Mouse (Mus musculus) frontal cortex, postnatal 36 days (tissue): Measurements from ENCODE around the gene Ascl3.

ENCODE experiments used
- DNase-seq, 2 experiments: peaks; one replicate each; pipeline ENCODE4 v3.0.0; 2022; ENCODE audit warnings: low spot score in 2 of 2

Ascl3 gene

DNA sequence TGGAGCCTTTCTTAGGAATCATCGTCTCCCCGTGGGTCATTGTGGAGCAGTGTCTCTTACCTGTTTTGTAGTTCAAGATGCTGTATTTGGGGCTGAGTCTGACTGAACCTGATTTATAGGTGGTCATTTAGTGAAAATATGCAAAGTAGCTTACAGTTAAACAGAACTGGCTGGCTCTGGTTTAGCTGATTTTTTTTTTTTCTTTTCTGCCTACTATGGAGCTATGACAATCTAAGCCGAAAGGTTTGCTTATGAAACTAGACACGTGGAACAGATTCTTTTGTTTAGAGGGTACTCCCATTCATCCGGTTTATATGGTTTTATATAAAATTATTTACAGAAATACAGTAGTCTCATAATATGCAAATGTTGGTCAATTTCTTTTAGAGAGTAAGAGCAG is at the start of gene Ascl3:
TSS of gene Ascl3 (minus strand) at position 101 of the 400 bp plus-strand sequence.
- DNase-seq, result no peak

DNA sequence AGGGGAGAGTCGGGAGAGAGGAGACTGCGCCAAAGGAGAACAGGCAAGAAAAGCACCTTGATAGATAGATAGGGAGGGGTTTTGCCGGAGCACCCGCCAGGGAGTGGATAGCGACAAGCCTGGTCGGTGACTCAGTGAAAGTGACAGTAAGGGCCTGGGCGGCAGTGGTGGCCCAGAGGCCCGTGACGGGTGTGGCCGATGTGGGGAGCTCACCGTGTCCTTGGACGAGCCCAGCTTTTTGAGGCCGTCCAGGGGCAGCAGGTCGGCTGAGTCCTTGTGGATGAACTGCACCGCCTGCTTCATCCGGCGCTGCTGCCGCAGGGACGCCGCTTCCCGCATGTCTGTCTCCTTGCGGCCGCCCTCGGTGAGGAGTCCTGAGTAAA is 49.6 kb upstream of the Ascl3 start:
- DNase-seq, result no peak

DNA sequence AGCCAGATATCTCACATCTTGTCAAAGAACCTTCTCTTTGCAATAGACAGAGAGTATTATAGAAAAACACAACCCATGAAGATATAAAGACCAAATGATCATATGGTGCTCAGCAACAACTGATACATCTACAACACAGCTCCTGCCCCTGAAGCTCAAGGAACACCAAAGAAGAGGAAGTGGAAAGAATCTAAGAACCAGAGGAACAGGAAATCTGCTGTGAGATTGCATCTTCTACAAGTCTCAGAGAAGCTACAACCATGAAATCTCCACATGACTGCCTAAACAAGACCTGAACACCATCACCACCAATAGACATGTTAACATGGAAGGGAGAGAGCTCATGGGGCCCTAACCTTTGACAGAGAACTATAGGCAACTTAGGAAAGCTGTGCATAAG is 40.7 kb upstream of the Ascl3 start:
- no peak for DNase-seq

DNA sequence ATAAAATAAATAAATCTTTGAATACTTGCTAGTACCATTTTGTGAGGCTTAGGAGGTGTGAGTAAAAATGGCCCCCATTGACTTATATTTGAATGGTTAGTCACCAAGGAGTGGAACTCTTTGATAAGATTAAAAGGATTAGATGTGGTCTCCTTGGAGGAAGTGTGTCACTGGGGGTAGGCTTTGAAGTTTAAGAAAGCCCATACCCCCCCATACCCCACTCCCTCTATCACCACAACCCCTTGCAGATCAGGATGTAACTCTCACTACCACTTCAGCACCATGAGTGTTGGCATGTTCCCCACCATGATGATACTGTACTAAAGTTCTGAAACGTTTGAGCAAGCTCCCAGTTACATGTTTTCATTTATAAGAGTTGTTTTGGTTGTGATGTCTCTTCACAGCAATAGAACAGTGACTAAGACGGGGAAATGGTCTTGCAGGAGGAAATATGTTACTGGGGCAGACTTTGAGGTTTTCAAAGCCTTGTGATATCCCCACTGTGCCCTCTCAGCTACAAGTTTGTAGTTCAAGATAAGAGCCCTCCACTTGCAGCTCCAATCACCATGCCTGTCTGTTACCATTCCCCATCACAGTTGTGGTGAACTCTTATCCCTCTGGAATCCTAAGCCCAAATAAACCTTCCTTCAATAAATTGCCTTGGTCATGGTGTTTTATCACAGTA is 37.3 kb upstream of the Ascl3 start:
- DNase-seq, result no peak

DNA sequence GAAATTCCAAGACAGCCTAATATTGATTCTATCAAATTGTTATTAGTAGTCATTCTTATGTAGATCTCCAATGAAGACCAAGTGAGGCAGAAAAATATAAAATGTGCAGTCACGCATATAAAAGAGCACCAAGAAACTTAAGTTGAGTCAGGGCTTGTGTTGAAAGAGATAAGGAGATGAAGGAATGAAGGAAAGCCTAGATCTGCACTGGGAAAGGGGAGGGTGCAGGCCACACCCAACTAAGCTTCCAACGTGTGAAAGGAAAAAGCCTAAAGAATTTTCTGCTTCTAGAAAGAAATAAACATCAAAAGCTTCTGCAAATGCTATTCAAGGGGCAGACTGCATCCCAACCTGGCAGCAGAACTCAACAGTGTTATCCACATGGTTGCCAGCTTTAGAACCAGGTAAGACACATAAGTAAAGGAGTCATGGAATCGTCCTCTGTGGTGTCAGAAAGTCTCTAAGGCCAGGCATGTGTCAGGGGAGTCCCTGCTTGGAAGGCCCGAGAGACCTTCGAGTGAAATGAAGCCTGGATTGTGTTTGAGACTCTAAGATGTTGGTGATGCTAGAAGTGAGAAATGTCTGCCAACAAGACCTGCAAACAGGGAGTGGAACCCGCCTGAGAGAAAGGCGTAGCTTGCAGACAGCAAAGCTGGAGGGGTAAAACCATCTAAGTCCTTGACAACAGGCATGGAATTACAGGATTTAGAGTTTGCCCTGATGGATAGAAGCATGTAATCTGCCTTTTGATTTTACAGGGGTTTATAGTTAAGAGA is 36.2 kb upstream of the Ascl3 start:
- DNase-seq, result no peak

DNA sequence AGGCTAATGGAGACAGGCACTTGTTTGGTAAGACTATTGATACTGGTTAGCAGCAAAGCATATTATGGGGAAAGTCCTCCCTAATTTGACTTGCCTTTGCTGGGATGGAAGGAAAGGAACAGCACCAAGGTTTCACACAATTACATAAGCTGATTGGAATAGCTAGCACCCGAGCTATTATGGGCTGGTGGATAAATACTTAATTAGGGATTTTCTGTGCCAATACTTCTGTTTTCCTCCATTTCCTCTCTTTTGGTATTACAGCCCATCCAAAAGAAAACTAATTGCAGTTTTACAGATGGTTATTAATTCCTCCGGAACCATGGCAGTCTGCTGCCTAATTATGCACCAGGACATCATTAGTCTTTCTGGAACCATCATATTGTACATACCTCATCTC is 32.5 kb upstream of the Ascl3 start:
- no peak for DNase-seq

DNA sequence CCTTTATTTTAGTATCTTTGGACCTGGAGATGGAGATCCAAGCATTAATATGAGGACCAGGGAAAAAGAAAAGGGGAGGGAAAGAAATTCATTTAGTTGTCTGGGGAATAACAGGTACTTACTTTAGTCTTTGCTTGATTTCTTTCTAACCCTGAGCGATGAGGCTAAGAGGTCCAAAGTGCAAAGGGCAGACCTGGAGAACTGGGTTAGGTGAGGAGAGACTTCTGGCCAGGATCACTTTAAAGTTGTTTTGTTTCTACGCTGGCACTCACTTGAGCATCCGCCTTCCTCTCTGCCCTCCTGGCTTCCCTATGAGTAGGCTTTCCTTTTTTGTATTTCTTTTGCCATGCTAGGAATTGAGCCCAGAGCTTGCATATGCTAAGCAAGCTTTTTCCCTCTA is 24.8 kb upstream of the Ascl3 start:
- DNase-seq, result no peak

DNA sequence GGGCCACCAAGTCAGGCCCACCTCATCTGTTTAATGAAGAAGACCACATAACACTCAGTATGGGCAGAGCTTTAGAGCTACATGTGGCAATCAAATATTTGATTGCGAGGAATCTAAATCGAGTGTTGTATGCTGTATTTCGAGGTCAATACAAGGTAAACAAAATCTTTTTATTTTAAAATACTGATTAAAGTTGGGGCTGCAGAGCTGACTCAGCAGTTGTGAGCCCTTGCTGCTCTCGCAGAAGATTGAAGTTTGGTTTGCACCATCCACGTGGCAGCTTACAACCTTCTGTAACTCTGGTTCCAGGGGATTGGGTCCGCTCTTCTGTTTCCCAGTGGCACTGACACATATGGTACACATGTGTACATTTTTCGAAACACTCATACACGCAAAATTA is 22.5 kb upstream of the Ascl3 start:
- DNase-seq, result no peak

DNA sequence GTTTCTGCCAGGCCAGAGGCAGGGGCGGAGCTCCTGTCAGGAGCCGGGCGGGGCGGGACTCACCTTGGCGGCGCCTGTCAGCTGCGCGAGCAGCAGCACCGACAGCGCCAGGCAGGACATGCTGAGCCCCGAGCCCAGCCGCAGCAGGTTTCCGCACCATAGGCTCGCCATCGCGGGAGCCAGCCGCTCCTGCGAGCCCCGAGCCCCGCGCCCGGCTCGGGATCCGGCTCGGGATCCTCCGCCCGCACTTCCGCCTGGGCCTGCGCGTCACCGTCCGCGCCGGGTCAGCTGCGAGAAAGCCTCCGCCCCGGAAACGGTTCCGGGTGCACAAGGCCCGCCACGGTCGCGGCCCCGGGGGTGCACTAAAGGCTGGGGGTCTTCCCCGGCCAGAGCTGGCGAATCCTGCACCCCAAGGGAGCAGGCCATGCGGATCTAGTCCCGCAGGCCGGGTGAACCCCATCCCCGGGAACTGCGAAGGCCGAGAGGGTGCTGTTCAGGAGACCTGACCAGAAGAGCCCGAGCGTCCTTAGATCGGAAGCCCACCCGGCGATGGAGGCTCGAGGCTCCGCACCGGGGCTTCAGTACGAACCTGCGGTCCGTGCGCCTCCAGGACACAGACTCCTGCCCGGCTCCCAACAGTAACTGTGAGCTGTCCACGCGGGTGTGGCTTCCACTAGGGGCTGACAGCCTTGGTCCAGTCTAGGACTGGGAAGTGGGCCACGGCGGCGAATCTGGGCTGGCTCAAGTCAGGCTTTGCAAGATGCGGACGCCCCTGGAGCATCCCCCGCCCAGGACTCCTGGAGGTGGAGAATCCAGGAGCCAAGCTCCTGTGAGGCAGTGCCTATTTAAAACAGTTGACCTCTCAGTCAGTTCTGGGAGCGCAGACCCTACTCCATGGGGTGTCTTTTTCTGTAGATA is 20.7 kb upstream of the Ascl3 start, which contains the start of gene Tmem9b:
TSS of gene Tmem9b (minus strand) at position 868 of the 918 bp plus-strand sequence.
- DNase-seq, result peak; percentile 84 to 88

DNA sequence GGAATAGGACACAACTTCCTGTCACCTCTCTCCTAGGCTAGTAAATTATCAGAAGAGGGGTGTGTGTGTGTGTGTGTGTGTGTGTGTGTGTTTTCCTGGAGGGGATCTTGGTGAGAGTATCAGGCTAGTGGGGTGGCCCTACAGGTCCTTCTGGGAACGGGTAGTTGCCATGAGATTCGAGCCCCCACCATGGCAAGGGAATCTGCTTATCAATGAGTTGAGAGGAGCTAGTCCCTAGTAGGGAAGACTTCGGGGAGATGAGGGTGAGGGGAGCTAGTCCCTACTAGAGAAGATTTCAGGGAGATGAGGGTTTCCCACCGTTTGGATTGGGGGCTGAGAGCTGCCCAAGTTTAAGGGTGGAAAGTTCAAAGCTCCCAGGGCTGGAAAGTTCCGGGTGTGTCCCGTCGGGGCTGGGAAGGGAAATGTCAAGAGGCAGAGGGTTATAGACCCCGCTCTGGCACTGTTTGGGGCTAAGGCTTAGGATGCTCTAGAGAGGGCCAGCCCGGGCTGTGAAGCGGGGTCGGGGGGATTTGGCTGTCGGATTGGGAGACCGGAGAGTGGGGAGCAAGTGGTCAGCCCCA is 20.0 kb upstream of the Ascl3 start:
- no peak for DNase-seq

DNA sequence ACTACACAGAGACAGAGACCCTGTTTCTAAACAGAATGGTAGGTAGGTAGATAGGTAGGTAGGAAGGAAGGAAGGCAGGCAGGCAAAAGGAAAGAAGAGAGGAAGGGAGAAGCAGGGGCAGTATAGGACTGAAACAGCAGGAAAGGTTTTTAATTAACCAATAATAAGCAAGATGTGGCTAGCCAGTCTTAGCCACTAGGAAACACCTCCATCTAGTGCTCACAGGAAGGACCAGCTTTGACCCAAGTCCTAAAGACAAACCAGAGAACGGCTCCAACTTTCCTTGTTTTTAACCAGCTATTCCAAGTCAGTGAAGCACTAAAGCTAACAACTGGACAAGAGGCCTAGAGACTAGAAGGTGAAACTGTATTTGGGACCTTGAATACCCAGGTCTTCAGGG is 16.2 kb upstream of the Ascl3 start:
- DNase-seq, result no peak

DNA sequence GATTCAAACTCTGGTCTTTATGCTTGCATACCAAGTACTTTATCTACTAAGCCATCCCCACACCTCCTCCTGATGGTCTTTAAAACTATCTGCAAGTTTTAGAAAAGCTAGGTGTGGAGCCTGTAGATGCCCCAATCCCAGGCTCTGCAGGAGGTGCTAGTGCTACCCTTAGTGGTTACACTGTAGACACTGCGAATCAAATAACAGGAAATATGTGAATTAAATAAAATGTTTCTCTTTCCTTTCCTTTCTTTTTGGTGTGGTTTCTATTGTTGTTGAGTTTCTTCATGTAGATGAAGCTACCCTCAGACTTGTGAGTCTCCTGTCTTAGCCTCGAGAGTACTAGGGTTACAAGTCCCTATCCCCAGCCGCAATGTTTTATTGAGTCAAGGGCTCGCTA is 10.2 kb upstream of the Ascl3 start:
- DNase-seq, result no peak

DNA sequence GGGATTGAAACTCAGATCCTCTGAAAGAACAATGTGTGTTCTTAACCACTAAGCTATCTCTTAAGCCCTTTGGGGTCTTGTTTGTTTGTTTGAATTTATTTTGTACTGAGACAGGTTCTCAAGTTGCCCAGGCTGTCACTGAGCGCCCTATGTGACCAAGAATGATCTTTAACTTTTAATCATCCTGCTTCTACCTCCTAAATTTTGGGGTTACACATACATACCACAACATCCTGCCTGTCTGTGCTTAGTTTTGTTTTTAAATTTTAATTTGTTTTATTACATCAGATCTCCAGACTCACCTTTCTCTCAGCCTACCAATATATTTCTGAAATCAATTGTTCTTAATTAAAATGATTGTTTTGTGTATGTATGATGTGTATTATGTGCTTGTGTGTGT is 9.5 kb upstream of the Ascl3 start:
- no peak for DNase-seq

DNA sequence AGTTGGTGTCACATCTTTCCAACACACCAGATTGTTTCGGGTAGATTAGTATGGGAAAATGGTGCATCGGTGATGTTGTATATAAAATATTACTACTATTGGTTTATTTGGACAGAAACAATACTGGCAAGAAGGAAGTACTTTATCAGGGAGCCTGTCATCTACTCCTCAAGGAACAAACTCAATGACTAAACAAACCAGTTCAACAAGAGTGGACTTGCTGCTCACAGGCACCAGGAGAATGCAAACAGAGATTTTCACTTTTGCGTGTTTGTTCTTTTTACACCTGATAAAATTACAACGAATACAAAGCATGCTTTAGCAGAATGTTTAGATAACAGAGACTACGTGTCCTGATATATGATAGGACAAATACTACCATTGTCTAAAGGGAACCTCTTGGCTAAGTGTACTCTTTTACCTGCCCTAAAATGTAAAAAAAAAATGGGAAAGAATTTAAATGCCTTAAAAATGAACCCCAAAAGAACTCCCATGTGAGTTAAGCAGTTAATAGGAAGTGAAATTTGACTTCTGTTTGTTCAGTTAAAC is 8.4 kb upstream of the Ascl3 start:
- DNase-seq, result no peak

DNA sequence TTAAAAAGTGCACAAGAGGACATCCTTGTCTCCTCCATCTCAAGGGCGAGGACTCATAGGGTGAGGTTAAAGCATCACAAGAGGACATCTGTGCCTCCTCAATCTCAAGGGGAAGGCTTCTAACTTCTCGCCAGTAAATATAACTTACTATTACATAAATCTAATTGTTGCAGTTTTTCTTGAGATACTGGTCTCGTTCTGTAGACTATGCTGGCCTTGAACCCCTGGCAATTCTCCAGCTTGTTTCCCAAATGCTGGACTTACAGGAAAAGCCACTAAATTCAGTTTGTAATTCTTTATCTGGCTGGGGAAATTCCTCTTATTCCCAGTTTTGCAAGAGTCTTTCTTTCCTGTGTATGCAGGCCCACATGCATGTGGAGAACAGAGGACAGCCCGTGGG is 3.3 kb upstream of the Ascl3 start:
- no peak for DNase-seq

DNA sequence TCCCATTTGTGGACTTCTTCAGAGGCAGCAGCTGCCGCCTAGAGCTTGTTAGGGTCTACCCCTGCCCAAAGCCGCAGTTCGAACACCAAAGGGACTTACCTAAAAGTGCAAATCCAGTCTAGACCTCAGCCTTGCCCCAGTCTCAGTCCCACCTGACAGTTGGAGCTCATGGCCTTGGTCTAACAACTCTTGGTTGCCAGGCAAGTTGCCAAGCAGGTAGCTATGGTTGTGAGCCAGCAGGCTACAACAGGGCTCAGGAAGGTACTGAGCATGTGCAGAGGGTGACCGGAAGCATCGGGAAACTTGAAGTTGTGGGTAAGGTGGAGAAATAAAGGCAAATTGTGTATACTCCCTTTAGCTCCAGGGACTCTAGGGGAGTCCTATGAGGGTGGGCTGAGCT is 7.8 kb downstream of the Ascl3 start, which contains the start of gene BC051019:
TSS of gene BC051019 (minus strand) at position 154 of the 400 bp plus-strand sequence.
- DNase-seq, result no peak

DNA sequence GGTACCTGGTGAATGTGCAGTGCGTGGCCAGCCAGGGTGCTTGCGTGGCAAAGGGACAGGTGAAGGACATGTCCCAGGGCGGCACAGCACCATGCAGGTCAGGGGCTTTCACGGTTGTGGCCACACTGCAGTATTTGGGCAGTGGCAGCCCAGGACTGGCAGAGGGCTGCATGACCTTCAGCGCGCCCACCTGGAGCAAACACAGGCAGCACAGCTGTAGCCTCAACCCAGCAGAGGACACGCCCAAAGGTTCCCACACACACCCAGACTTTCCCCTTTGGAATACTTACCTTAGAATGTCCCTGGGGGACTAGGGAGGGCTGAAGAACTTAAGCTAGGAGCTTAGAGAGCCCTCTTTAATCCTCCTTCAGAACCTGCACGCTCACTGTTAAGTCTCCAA is 8.4 kb downstream of the Ascl3 start:
- no peak for DNase-seq

DNA sequence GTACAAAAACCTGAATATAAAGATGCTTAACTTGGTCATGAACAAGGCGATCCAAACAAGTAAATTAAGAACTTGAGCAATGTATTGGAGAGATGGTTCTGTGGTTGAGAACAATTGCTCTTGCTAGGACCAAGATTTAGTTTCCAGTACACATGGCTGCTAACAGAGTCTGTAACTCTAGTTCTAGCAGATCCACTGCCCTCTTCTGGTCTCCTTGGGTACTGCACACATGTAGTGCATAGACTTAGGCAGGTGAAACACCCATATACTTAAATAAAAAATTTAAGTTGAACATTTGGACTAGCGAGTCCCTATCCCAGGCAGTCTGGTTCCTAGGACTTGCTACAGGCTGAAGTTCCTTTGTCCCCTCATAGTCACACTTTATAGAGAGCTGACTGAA is 8.9 kb downstream of the Ascl3 start:
- DNase-seq, result no peak

DNA sequence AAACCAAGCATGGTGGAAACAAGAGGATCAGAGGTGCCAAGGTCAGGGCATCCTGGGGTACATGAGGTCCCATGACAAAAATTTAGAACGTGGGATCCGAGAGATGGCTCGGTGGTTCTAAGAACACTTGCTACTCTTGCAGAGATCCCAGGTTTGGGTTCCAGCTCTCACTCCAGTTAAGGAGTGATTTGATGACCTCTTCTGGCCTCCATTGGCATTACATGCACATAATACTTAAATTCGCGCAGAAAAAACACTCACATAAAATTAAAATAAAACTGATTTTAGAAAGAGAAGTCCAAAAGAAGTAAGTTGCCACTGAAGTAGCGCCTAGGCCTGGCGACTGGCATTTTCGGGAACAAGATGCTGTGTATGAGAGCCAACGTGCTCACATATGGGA is 12.2 kb downstream of the Ascl3 start:
- DNase-seq, result peak; percentile 23 to 56

DNA sequence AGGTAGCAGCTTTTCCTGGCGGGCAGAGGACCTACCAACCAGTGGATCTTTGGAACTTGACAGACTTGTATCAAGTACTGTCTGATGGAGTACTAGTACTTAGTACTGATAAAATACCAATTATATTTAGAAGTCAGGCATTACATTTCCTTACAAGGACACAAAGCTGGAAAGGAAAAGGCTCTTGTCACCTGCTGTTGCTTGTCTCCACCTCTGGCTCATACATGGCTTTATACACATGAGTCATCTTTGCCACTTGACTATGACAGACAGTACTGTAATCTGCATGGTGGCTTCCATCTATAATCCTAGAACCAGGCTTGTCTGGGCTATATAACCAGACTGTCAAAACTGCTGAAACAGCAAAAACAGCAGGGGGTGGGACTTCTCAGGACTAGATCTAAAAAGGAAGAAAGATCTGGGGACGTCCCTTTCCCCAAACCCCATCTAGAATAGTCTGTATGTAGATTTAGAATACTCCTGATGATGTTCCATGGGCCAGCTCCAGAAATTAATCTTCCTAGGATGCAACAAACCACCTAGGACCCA is 18.0 kb downstream of the Ascl3 start:
- no peak for DNase-seq

DNA sequence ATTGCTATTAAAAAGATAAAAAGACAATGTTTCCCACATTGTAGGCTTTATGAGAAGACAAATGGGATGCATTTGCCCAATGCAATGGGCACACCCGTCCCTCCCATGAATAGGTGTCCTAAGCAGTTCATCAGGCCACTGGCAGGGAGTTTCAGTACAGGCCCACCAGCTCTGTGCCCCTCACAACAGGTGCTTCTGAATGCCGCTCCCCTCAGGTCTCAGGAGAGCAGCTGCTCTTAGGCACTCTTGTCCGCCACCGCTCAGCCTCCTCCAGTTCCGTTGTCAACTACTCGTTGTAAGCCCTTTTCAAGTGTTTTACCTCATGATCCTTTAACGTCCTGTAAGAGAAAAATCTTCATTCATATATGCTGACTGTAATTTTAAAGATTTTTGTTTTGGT is 19.3 kb downstream of the Ascl3 start:
- DNase-seq, result no peak
